Mouse (Mus musculus) spleen, adult 2 months (tissue): ENCODE data around the gene Fam118b. TPM values are rescaled to one million over a fixed set of nuclear protein-coding genes. Genes with fewer than 3 reads are reported as not detected.

Experiments
- DNase-seq, 2 experiments: peaks; one replicate each; pipeline versions ENCODE4 v3.0.0 to v3.0.0-alpha.2; 2012 to 2021; ENCODE audit warnings: low spot score in 2 of 2, low read depth in 1 of 2
- H3K27ac ChIP-seq: fragments of 200-500 bp; 2 replicates; pipeline ENCODE4 v1.5.1; 2012; ENCODE audit warnings: low read length, inconsistent platforms; ENCODE audit not compliant: insufficient read depth
- H3K27me3 ChIP-seq: fragments of 200-500 bp; 2 replicates; pipeline ENCODE4 v1.6.1; 2012; ENCODE audit warnings: mild to moderate bottlenecking, moderate library complexity, low read length, inconsistent platforms; ENCODE audit not compliant: control insufficient read depth, insufficient read depth
- H3K36me3 ChIP-seq: fragments of 200-500 bp; 2 replicates; pipeline ENCODE4 v1.6.1; 2012; ENCODE audit warnings: mild to moderate bottlenecking, low read length, inconsistent platforms; ENCODE audit not compliant: control insufficient read depth, insufficient read depth
- H3K4me1 ChIP-seq: fragments of 200-500 bp; 2 replicates; pipeline ENCODE4 v1.6.1; 2011; ENCODE audit warnings: inconsistent platforms; ENCODE audit not compliant: control insufficient read depth, insufficient read depth, insufficient read length
- H3K4me3 ChIP-seq: fragments of 200-500 bp; 2 replicates; pipeline ENCODE4 v1.5.1; 2011; ENCODE audit warnings: mild to moderate bottlenecking, inconsistent platforms; ENCODE audit not compliant: insufficient read depth, insufficient read length; ENCODE audit errors: extremely low read depth
- CTCF ChIP-seq: fragments of 200-500 bp; IDR thresholded peaks from 2 replicates; pipeline ENCODE4 v1.5.1; 2011; ENCODE audit warnings: mild to moderate bottlenecking, inconsistent platforms; ENCODE audit not compliant: insufficient read depth, insufficient read length, insufficient replicate concordance; ENCODE audit errors: extremely low read depth
- POLR2A ChIP-seq: fragments of 200-500 bp; IDR thresholded peaks from 2 replicates; pipeline ENCODE4 v1.6.1; 2011; ENCODE audit warnings: low read depth, low read length, inconsistent platforms
- WGBS: fragments of 180-500 bp; shearing (Covaris S2); methylation state at CpG from one replicate; pipeline ENCODE4 v1.1.7; 2018; 5-methylcytosine and 5-hydroxymethylcytosine counted together
- polyA plus RNA-seq: library from polyadenylated mRNA; depleted of rRNA; stranded (reverse); fragments of >200 nt; gene quantifications from 2 replicates; pipeline ENCODE4 v1.2.3, GENCODE M21; 2012

The Fam118b gene
- polyA plus RNA-seq, 1 experiment = 9.6 TPM

DNA sequence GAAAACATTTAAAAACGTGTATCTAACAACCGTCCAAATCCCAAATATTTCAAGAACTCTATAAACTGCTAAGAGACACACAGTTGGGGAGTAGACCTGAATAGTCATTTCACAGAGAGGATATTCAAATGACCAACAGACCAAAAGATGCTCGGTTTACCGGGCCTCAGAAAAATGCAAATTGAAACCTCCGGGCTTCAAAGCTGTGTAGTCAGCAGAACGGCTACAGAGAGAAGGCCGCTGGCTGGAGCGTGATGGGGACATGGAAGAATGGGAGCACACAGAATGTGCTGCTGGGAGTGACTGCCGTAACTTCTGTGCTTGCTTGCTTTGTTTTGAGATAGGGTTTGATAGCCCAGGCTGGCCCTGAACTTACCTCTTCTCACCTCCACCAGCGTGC is 69.3 kb downstream of the Fam118b start:
- DNase-seq = no peak
- H3K4me1 ChIP-seq = peaks cover 8% of the 10 kb centered on the region
- 55% methylated on average over 10 of the region's 10 CpGs for WGBS
- H3K27ac ChIP-seq = no peak overlapping the region; the same call in 1 of the 2 replicates
- TF ChIP-seq POLR2A = no peak
- TF ChIP-seq CTCF = no peak
- no peaks in the 10 kb centered on the region for H3K36me3 ChIP-seq
- no peak overlapping the region for H3K4me3 ChIP-seq
- H3K27me3 ChIP-seq = no peaks in the 10 kb centered on the region

DNA sequence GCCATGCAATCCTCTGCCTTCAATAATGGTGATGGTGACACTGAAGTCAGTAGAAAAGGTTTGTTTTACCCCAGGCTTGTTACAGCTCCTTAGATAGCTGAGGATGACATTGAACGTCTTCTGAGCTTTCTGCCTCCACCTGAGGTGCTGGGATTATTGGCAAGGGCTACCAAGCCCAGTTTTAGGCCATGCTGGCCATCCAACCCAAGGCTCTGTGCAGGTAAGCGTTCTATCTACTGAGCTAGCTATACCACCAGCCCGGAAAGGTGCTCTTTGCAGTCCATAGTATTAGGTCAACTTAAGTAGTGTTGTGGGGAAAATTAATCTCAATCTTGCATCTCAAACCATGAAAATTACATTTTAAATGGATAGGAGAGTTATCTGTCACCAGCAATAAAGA is 70.0 kb downstream of the Fam118b start:
- no peak for DNase-seq
- Histone ChIP-seq H3K4me3 (no peak overlapping the region), H3K4me1 (peaks cover 8% of the 10 kb centered on the region), H3K27me3 (no peaks in the 10 kb centered on the region), H3K36me3 (no peaks in the 10 kb centered on the region), H3K27ac (no peak overlapping the region)
- WGBS = 87% methylated on average over 3 of the region's 3 CpGs
- TF ChIP-seq POLR2A = no peak

DNA sequence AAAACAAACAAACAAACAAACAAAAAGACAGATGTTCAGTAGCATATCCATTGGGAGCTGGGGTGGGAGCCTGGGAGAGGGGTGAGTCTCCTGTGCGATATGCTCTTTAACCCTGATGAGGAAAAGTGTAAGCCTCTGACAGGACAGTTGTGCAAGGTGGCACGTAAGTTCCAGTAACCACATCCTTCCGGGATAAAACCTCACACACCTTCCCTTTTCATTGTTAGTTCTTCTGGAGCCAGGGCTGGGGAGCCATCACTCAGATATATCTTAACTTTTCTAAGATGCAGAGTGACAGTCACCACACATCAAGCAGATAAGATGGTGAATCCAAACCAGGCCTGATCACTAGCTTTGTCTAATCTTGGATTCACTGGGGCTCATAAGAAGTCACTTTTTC is 73.6 kb downstream of the Fam118b start:
- Histone ChIP-seq H3K36me3 (peaks cover 3% of the 10 kb centered on the region), H3K4me3 (no peak overlapping the region), H3K27ac (no peak overlapping the region), H3K27me3 (no peaks in the 10 kb centered on the region), H3K4me1 (no peaks in the 10 kb centered on the region; the same call in 1 of the 2 replicates)
- TF ChIP-seq POLR2A (no peak), CTCF (no peak)
- no peak for DNase-seq
- 80% methylated on average over 3 of the region's 3 CpGs for WGBS

DNA sequence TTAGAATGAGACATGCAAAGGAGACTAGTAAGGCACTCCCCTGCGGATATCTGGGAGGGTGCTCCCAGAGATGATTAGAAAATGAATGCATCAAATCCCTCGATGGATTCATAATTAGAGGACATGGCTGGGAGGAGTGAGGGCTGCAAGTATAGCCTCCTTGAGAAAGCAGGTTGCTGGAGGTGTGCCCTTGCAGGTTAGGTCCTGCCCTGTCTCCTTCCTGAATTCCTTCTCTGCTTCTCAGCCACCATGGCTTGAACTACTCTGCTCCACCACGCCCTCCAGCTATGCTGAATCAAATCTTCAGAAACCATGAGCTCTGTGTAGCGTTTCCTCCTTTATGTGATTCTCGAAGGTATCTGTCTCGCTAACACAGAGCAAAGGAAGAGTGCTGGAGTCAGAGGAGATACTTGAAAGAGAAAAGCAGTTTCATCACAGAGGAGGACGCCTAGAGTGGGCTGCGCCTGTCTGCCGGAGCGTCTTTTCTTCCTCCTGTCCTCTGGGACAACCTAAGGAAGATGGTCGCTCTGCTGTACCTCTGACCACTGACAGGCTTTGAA is 74.5 kb downstream of the Fam118b start:
- no peak for DNase-seq
- no peak overlapping the region for H3K4me3 ChIP-seq
- no peak overlapping the region for H3K27ac ChIP-seq
- H3K36me3 ChIP-seq = peaks cover 8% of the 10 kb centered on the region
- 88% methylated on average over 11 of the region's 11 CpGs for WGBS
- no peaks in the 10 kb centered on the region for H3K27me3 ChIP-seq
- H3K4me1 ChIP-seq = no peaks in the 10 kb centered on the region; the same call in 1 of the 2 replicates
- TF ChIP-seq POLR2A (no peak), CTCF (no peak)

DNA sequence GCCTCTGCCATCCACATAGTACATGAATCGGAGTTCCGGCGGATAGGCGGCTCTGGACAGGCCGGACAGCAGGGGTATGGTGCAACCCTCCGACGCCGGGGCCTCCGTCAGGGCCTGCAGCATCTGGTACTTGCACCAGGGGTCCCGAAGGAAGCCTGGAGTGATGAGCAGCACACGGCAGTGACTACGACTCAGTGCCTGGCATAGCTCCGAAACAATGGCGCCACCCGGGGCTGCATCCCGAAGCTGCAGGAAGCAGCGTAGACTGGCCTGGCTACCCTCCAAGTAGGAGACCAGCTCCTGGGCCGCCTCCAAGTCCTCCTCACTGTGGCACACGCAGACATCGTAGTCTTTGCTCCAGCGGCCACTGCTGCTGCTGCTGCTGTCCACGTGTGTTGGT is 78.9 kb downstream of the Fam118b start:
- DNase-seq = no peak
- Histone ChIP-seq H3K4me3 (no peak overlapping the region), H3K27ac (no peak overlapping the region), H3K36me3 (peaks cover 13% of the 10 kb centered on the region), H3K4me1 (peaks cover 8% of the 10 kb centered on the region; the same call in 1 of the 2 replicates), H3K27me3 (no peaks in the 10 kb centered on the region)
- 88% methylated on average over 22 of the region's 22 CpGs for WGBS
- TF ChIP-seq POLR2A = no peak
- no peak for TF ChIP-seq CTCF

DNA sequence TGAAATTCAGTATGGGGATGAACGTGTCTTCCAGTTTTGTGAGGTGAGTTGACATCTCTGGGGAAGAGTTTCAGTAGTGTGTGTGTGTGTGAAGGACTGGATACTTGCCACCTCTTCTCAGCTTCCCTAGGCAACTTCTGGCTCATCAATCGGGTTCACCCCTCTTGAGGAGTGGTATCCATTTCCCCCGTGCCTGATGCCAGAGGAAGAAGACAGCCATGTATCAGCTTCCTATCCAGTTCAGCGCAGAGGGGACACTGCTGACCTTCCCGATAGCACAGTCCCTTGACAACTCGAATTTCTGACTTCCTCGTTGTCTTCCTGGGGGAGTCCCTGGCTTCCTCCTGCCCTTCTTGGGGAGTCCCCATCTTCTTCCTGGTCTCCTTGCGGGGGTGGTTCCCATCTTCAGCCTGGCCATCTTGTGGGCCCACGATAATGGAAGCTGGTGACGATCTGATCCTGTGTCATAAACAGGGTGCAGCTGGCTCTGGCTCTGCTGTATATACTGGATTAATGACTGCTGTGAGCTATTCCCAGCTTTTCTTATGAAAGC is 80.2 kb downstream of the Fam118b start:
- Histone ChIP-seq H3K27me3 (no peaks in the 10 kb centered on the region), H3K27ac (no peak overlapping the region), H3K4me1 (peaks cover 10% of the 10 kb centered on the region; the same call in 1 of the 2 replicates), H3K36me3 (peaks cover 13% of the 10 kb centered on the region), H3K4me3 (no peak overlapping the region)
- TF ChIP-seq POLR2A (no peak), CTCF (no peak)
- no peak for DNase-seq
- 62% methylated on average over 10 of the region's 10 CpGs for WGBS

DNA sequence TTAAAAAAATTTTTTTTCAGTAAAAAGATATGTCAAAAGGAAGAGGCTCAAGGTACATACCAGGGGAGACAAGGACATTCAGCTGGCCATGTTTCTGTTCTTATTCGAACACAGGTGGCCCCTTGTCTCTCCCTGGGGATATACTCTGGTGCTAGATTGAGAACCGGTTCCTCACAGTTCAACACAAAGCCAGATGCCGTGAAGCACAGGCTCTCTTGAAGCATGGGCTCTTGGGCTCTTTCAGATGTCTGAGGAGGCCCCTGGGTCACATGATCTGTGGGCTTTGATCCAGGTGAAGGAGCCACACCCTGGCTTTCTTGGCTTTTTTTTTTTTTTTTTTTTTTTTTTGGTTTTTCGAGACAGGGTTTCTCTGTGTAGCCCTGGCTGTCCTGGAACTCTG is 81.2 kb downstream of the Fam118b start:
- Histone ChIP-seq H3K27ac (no peak overlapping the region), H3K4me3 (no peak overlapping the region), H3K4me1 (peaks cover 10% of the 10 kb centered on the region; the same call in 1 of the 2 replicates), H3K36me3 (peaks cover 13% of the 10 kb centered on the region), H3K27me3 (no peaks in the 10 kb centered on the region)
- 32% methylated on average over 4 of the region's 4 CpGs for WGBS
- peak in 1 of 2 experiments; percentile 16 for DNase-seq
- TF ChIP-seq POLR2A = no peak
- TF ChIP-seq CTCF = no peak
